Mouse (Mus musculus) forebrain, embryonic 11.5 days (tissue): ENCODE results near the gene Chrna5. TPM values are rescaled to one million over a fixed set of nuclear protein-coding genes. Genes with fewer than 3 reads are reported as not detected.

Experiments
- ATAC-seq: fragments of 200-750 bp; cut with Nextera tagmentation; replicated peaks from 2 replicates; pipeline ENCODE4 v1.8.0; 2017; ENCODE audit warnings: moderate TSS enrichment; ENCODE audit not compliant: low FRiP score
- DNase-seq: peaks from one replicate; pipeline ENCODE4 v3.0.0-alpha.2; 2017; ENCODE audit warnings: low spot score
- H3K27ac ChIP-seq: fragments of 300-500 bp; sonication (generic); 2 replicates; pipeline ENCODE4 v1.5.1; 2014; ENCODE audit warnings: low read depth, low read length
- H3K27me3 ChIP-seq: fragments of 300-500 bp; sonication (generic); 2 replicates; pipeline ENCODE4 v1.6.1; 2014; ENCODE audit warnings: mild to moderate bottlenecking, low read length, mixed read lengths; ENCODE audit not compliant: control insufficient read depth, insufficient read depth
- H3K36me3 ChIP-seq: fragments of 300-500 bp; sonication (generic); 2 replicates; pipeline ENCODE4 v1.6.1; 2014; ENCODE audit warnings: mild to moderate bottlenecking, low read length, moderate library complexity, mixed read lengths; ENCODE audit not compliant: control insufficient read depth, insufficient read depth
- H3K4me1 ChIP-seq: fragments of 300-500 bp; sonication (generic); replicated peaks from 2 replicates; pipeline ENCODE4 v1.6.1; 2014; ENCODE audit warnings: low read length, mixed read lengths; ENCODE audit not compliant: control insufficient read depth, insufficient read depth
- H3K4me2 ChIP-seq: fragments of 300-500 bp; sonication (generic); 2 replicates; pipeline ENCODE4 v1.6.1; 2014; ENCODE audit warnings: low read depth, mild to moderate bottlenecking, low read length, moderate library complexity, mixed read lengths; ENCODE audit not compliant: severe bottlenecking
- H3K4me3 ChIP-seq: fragments of 300-500 bp; sonication (generic); 2 replicates; pipeline ENCODE4 v1.5.1; 2014; ENCODE audit warnings: low read depth, low read length
- H3K9ac ChIP-seq: fragments of 300-500 bp; sonication (generic); 2 replicates; pipeline ENCODE4 v1.6.1; 2014; ENCODE audit warnings: low read length
- H3K9me3 ChIP-seq: fragments of 300-500 bp; sonication (generic); 2 replicates; pipeline ENCODE4 v1.6.1; 2016; ENCODE audit warnings: low read length, mixed read lengths; ENCODE audit not compliant: control insufficient read depth
- WGBS: fragments of 180-500 bp; shearing (Covaris S2); extraction: QIAGEN DNeasy Blood & Tissue Kit; methylation state at CpG from one replicate; pipeline ENCODE4 v1.1.7; 2014; 5-methylcytosine and 5-hydroxymethylcytosine counted together
- polyA plus RNA-seq: library from polyadenylated mRNA; unstranded; fragments of >200 nt; fragmentation: Nextera tagmentation; extraction: Ambion mirVana; gene quantifications from 2 replicates; pipeline ENCODE4 v1.2.1, GENCODE M21; 2014

The Chrna5 gene
- polyA plus RNA-seq, 1 experiment from 2014 or later = 0.96 TPM

- H3K9me3 ChIP-seq = no peaks in the 10 kb centered on the region
- no peaks in the 10 kb centered on the region for H3K36me3 ChIP-seq
- H3K27ac ChIP-seq = no peak overlapping the region
- WGBS = 41% methylated on average over 6 of the region's 6 CpGs
- peaks cover under 1% of the 10 kb centered on the region; the same call in 1 of the 2 replicates for H3K4me1 ChIP-seq
- H3K9ac ChIP-seq = no peak overlapping the region
- DNase-seq = no peak
- H3K4me2 ChIP-seq = no peak overlapping the region
- H3K27me3 ChIP-seq = peaks cover 3% of the 10 kb centered on the region
- H3K4me3 ChIP-seq = no peak overlapping the region
- ATAC-seq = no peak
Observed at GRCm38 (mm10) chr9:55031435-55032167, 50.9 kb downstream of the Chrna5 start.

- Histone ChIP-seq H3K9me3 (no peaks in the 10 kb centered on the region), H3K4me1 (no peaks in the 10 kb centered on the region), H3K36me3 (no peaks in the 10 kb centered on the region), H3K9ac (no peak overlapping the region), H3K4me3 (no peak overlapping the region), H3K27me3 (no peaks in the 10 kb centered on the region), H3K4me2 (no peak overlapping the region), H3K27ac (no peak overlapping the region)
- no peak for DNase-seq
- ATAC-seq = no peak
- WGBS = 85% methylated on average over 8 of the region's 8 CpGs
Observed at GRCm38 (mm10) chr9:55038948-55039347, 58.3 kb downstream of the Chrna5 start.

GRCm38 (mm10) chr9:55039983-55040382, 59.3 kb downstream of the Chrna5 start:
- Histone ChIP-seq H3K27me3 (no peaks in the 10 kb centered on the region), H3K4me2 (no peak overlapping the region), H3K9me3 (no peaks in the 10 kb centered on the region), H3K4me1 (no peaks in the 10 kb centered on the region), H3K27ac (no peak overlapping the region), H3K9ac (no peak overlapping the region), H3K4me3 (no peak overlapping the region), H3K36me3 (no peaks in the 10 kb centered on the region)
- WGBS = 63% methylated on average over 5 of the region's 5 CpGs
- ATAC-seq (no peak), DNase-seq (no peak)

GRCm38 (mm10) chr9:55041389-55041788, 60.7 kb downstream of the Chrna5 start:
- no peak for DNase-seq

GRCm38 (mm10) chr9:55043688-55044087, 63.0 kb downstream of the Chrna5 start:
- 0 out of 2 replicates have a peak, but pooled peaks have one; percentile 29 for ATAC-seq
- Histone ChIP-seq H3K27me3 (no peaks in the 10 kb centered on the region), H3K9ac (no peak overlapping the region), H3K4me2 (no peak overlapping the region), H3K4me3 (no peak overlapping the region), H3K27ac (no peak overlapping the region), H3K4me1 (0 out of 2 replicates have a peak, but pooled peaks cover 8% of the 10 kb centered on the region), H3K9me3 (no peaks in the 10 kb centered on the region), H3K36me3 (no peaks in the 10 kb centered on the region)
- 18% methylated on average over 8 of the region's 8 CpGs for WGBS
- no peak for DNase-seq

More at GRCm38 (mm10) chr9:55041389-55041788, 60.7 kb downstream of the Chrna5 start:
- no peak overlapping the region for H3K27ac ChIP-seq
- H3K4me2 ChIP-seq = no peak overlapping the region
- no peak overlapping the region for H3K4me3 ChIP-seq
- H3K27me3 ChIP-seq = no peaks in the 10 kb centered on the region
- no peak for ATAC-seq
- no peaks in the 10 kb centered on the region for H3K36me3 ChIP-seq
- H3K4me1 ChIP-seq = no peaks in the 10 kb centered on the region
- 70% methylated on average over 2 of the region's 2 CpGs for WGBS
- H3K9me3 ChIP-seq = no peaks in the 10 kb centered on the region
- H3K9ac ChIP-seq = no peak overlapping the region

GRCm38 (mm10) chr9:55045001-55045400, 64.3 kb downstream of the Chrna5 start:
- H3K4me2 ChIP-seq = no peak overlapping the region
- H3K9ac ChIP-seq = no peak overlapping the region
- H3K36me3 ChIP-seq = no peaks in the 10 kb centered on the region
- no peak overlapping the region for H3K27ac ChIP-seq
- DNase-seq (no peak), ATAC-seq (no peak)
- H3K9me3 ChIP-seq = no peaks in the 10 kb centered on the region
- WGBS = 89% methylated on average over 2 of the region's 2 CpGs
- 0 out of 2 replicates have a peak, but pooled peaks cover 10% of the 10 kb centered on the region for H3K4me1 ChIP-seq
- no peaks in the 10 kb centered on the region for H3K27me3 ChIP-seq
- no peak overlapping the region for H3K4me3 ChIP-seq

GRCm38 (mm10) chr9:55046764-55047163, 66.1 kb downstream of the Chrna5 start:
- H3K4me1 ChIP-seq = 0 out of 2 replicates have a peak, but pooled peaks cover 10% of the 10 kb centered on the region
- no peaks in the 10 kb centered on the region for H3K9me3 ChIP-seq
- H3K27ac ChIP-seq = no peak overlapping the region
- ATAC-seq = no peak
- H3K36me3 ChIP-seq = no peaks in the 10 kb centered on the region
- WGBS = 2% methylated on average over 3 of the region's 3 CpGs
- H3K9ac ChIP-seq = no peak overlapping the region
- no peak overlapping the region for H3K4me3 ChIP-seq
- no peak for DNase-seq
- no peak overlapping the region for H3K4me2 ChIP-seq
- H3K27me3 ChIP-seq = no peaks in the 10 kb centered on the region

- no peaks in the 10 kb centered on the region for H3K9me3 ChIP-seq
- no peaks in the 10 kb centered on the region for H3K27me3 ChIP-seq
- no peaks in the 10 kb centered on the region for H3K36me3 ChIP-seq
- under 1% methylated on average over 23 of the region's 23 CpGs for WGBS
- peak within 1 kb of the TSS; percentile 51 for H3K9ac ChIP-seq
- DNase-seq (peak; percentile 66), ATAC-seq (peak; percentile 71)
- H3K4me3 ChIP-seq = peak within 1 kb of the TSS; percentile 52
- peak within 1 kb of the TSS; percentile 90 for H3K4me2 ChIP-seq
- H3K27ac ChIP-seq = no peak within 1 kb of the TSS
- 0 out of 2 replicates have a peak, but pooled peaks cover 10% of the 10 kb centered on the region for H3K4me1 ChIP-seq
Observed at GRCm38 (mm10) chr9:55048211-55048880, 67.7 kb downstream of the Chrna5 start, which contains the start of gene Chrnb4. Gene Chrnb4 (minus strand): TSS chr9:55048779.
